Mouse (Mus musculus): ENCODE data around the gene Tubgcp5. TPM values are rescaled to one million over a fixed set of nuclear protein-coding genes. Genes with fewer than 3 reads are reported as not detected.
A peak's percentile ranks its signal among the peaks of the same experiment; 100 is the strongest.
"Not testable (repeated sequence)": the region's sequence is repeated elsewhere in the genome, so short reads cannot be mapped to it uniquely, and the experiment has no call there.

Gene Tubgcp5
- 26.9 and 30.4 TPM in 2 replicates for polyA plus RNA-seq (2012; rRNA removed)

- Histone ChIP-seq H3K27me3 (ENCODE audit: control insufficient read depth, insufficient read depth, low read length) (no peaks in the 10 kb centered on the region), H3K4me1 (ENCODE audit: control insufficient read depth, insufficient read depth, low read length) (peaks cover 7% of the 10 kb centered on the region; the same call in 1 of the 2 replicates), H3K4me3 (replicated peaks; ENCODE audit: insufficient read depth, low read depth, low read length) (peak within 1 kb of the TSS; percentile 72), H3K27ac (ENCODE audit: insufficient read depth, low read length) (no peak within 1 kb of the TSS)
- WGBS: under 1% methylated on average over 51 of the region's 51 CpGs
- peak; percentile 92 for TF ChIP-seq POLR2A (IDR thresholded peaks at IDR 0.05; ENCODE audit: borderline replicate concordance, insufficient read depth, low read length)
- TF ChIP-seq CTCF (IDR thresholded peaks at IDR 0.05; ENCODE audit: borderline replicate concordance, insufficient read depth, low read depth, low read length): no peak
- peak; percentile 95 to 97 for DNase-seq
Measured at GRCm38 (mm10) chr7:55793952-55794603, at the start of gene Tubgcp5. TSS of gene Tubgcp5 (plus strand) at chr7:55794154.

GRCm38 (mm10) chr7:55744566-55745220, 49.3 kb upstream of the Tubgcp5 start:
- peak; percentile 65 to 75 for DNase-seq
- no peak overlapping the region for H3K27ac ChIP-seq (ENCODE audit: insufficient read depth, low read length)
- H3K27me3 ChIP-seq (ENCODE audit: control insufficient read depth, insufficient read depth, low read length): no peaks in the 10 kb centered on the region
- 11% methylated on average over 10 of the region's 10 CpGs for WGBS
- TF ChIP-seq CTCF (IDR thresholded peaks at IDR 0.05; ENCODE audit: borderline replicate concordance, insufficient read depth, low read depth, low read length): no peak
- no peak for TF ChIP-seq POLR2A (IDR thresholded peaks at IDR 0.05; ENCODE audit: borderline replicate concordance, insufficient read depth, low read length)
- H3K4me3 ChIP-seq (replicated peaks; ENCODE audit: insufficient read depth, low read depth, low read length): no peak overlapping the region
- H3K4me1 ChIP-seq (ENCODE audit: control insufficient read depth, insufficient read depth, low read length): peaks cover 14% of the 10 kb centered on the region

GRCm38 (mm10) chr7:55750841-55751240, 43.1 kb upstream of the Tubgcp5 start:
- 75% methylated on average over 3 of the region's 3 CpGs for WGBS
- no peaks in the 10 kb centered on the region for H3K4me1 ChIP-seq (ENCODE audit: control insufficient read depth, insufficient read depth, low read length)
- H3K27me3 ChIP-seq (ENCODE audit: control insufficient read depth, insufficient read depth, low read length): no peaks in the 10 kb centered on the region
- no peak overlapping the region for H3K4me3 ChIP-seq (replicated peaks; ENCODE audit: insufficient read depth, low read depth, low read length)
- TF ChIP-seq POLR2A (IDR thresholded peaks at IDR 0.05; ENCODE audit: borderline replicate concordance, insufficient read depth, low read length) (no peak), CTCF (IDR thresholded peaks at IDR 0.05; ENCODE audit: borderline replicate concordance, insufficient read depth, low read depth, low read length) (no peak)
- no peak for DNase-seq
- H3K27ac ChIP-seq (ENCODE audit: insufficient read depth, low read length): no peak overlapping the region

- Histone ChIP-seq H3K27ac (ENCODE audit: insufficient read depth, low read length) (no peak overlapping the region), H3K4me3 (replicated peaks; ENCODE audit: insufficient read depth, low read depth, low read length) (no peak overlapping the region), H3K4me1 (ENCODE audit: control insufficient read depth, insufficient read depth, low read length) (no peaks in the 10 kb centered on the region), H3K27me3 (ENCODE audit: control insufficient read depth, insufficient read depth, low read length) (no peaks in the 10 kb centered on the region)
- no peak for DNase-seq
- WGBS: 62% methylated on average over 3 of the region's 3 CpGs
- TF ChIP-seq CTCF (IDR thresholded peaks at IDR 0.05; ENCODE audit: borderline replicate concordance, insufficient read depth, low read depth, low read length): no peak
Measured at GRCm38 (mm10) chr7:55759346-55759745, 34.6 kb upstream of the Tubgcp5 start.

- WGBS: 23% methylated on average over 3 of the region's 3 CpGs
- H3K4me1 ChIP-seq (ENCODE audit: control insufficient read depth, insufficient read depth, low read length): no peaks in the 10 kb centered on the region
- H3K4me3 ChIP-seq (replicated peaks; ENCODE audit: insufficient read depth, low read depth, low read length): no peak within 1 kb of the TSS
- DNase-seq: no peak
- H3K27ac ChIP-seq (ENCODE audit: insufficient read depth, low read length): no peak within 1 kb of the TSS
- H3K27me3 ChIP-seq (ENCODE audit: control insufficient read depth, insufficient read depth, low read length): no peaks in the 10 kb centered on the region
- no peak for TF ChIP-seq CTCF (IDR thresholded peaks at IDR 0.05; ENCODE audit: borderline replicate concordance, insufficient read depth, low read depth, low read length)
- TF ChIP-seq POLR2A (IDR thresholded peaks at IDR 0.05; ENCODE audit: borderline replicate concordance, insufficient read depth, low read length): no peak
Measured at GRCm38 (mm10) chr7:55767926-55768325, 26.0 kb upstream of the Tubgcp5 start, which contains the start of gene Siglech. TSS of gene Siglech (plus strand) at chr7:55768178.

- WGBS: 55% methylated on average over 4 of the region's 4 CpGs
- 0 out of 2 replicates have a peak, but pooled peaks cover 3% of the 10 kb centered on the region for H3K4me1 ChIP-seq (ENCODE audit: control insufficient read depth, insufficient read depth, low read length)
Measured at GRCm38 (mm10) chr7:55780011-55780410, 13.9 kb upstream of the Tubgcp5 start.

GRCm38 (mm10) chr7:55782493-55782892, 11.5 kb upstream of the Tubgcp5 start:
- 46% methylated on average over 3 of the region's 3 CpGs for WGBS
- 0 out of 2 replicates have a peak, but pooled peaks cover 3% of the 10 kb centered on the region for H3K4me1 ChIP-seq (ENCODE audit: control insufficient read depth, insufficient read depth, low read length)
- no peaks in the 10 kb centered on the region for H3K27me3 ChIP-seq (ENCODE audit: control insufficient read depth, insufficient read depth, low read length)
- no peak for TF ChIP-seq POLR2A (IDR thresholded peaks at IDR 0.05; ENCODE audit: borderline replicate concordance, insufficient read depth, low read length)
- TF ChIP-seq CTCF (IDR thresholded peaks at IDR 0.05; ENCODE audit: borderline replicate concordance, insufficient read depth, low read depth, low read length): no peak
- no peak for DNase-seq
- no peak overlapping the region for H3K4me3 ChIP-seq (replicated peaks; ENCODE audit: insufficient read depth, low read depth, low read length)
- no peak overlapping the region for H3K27ac ChIP-seq (ENCODE audit: insufficient read depth, low read length)

More at GRCm38 (mm10) chr7:55780011-55780410, 13.9 kb upstream of the Tubgcp5 start:
- TF ChIP-seq POLR2A (IDR thresholded peaks at IDR 0.05; ENCODE audit: borderline replicate concordance, insufficient read depth, low read length): no peak
- no peak for TF ChIP-seq CTCF (IDR thresholded peaks at IDR 0.05; ENCODE audit: borderline replicate concordance, insufficient read depth, low read depth, low read length)
- DNase-seq: no peak
- Histone ChIP-seq H3K4me3 (replicated peaks; ENCODE audit: insufficient read depth, low read depth, low read length) (no peak overlapping the region), H3K27me3 (ENCODE audit: control insufficient read depth, insufficient read depth, low read length) (no peaks in the 10 kb centered on the region), H3K27ac (ENCODE audit: insufficient read depth, low read length) (no peak overlapping the region)

- no peaks in the 10 kb centered on the region for H3K27me3 ChIP-seq (ENCODE audit: control insufficient read depth, insufficient read depth, low read length)
- no peak for DNase-seq
- H3K4me3 ChIP-seq (replicated peaks; ENCODE audit: insufficient read depth, low read depth, low read length): no peak overlapping the region
- H3K27ac ChIP-seq (ENCODE audit: insufficient read depth, low read length): no peak overlapping the region
- WGBS: 78% methylated on average over 3 of the region's 3 CpGs
- 0 out of 2 replicates have a peak, but pooled peaks cover 3% of the 10 kb centered on the region for H3K4me1 ChIP-seq (ENCODE audit: control insufficient read depth, insufficient read depth, low read length)
- no peak for TF ChIP-seq POLR2A (IDR thresholded peaks at IDR 0.05; ENCODE audit: borderline replicate concordance, insufficient read depth, low read length)
- TF ChIP-seq CTCF (IDR thresholded peaks at IDR 0.05; ENCODE audit: borderline replicate concordance, insufficient read depth, low read depth, low read length): no peak
Measured at GRCm38 (mm10) chr7:55784580-55784979, 9.4 kb upstream of the Tubgcp5 start.

GRCm38 (mm10) chr7:55790586-55790985, 3.4 kb upstream of the Tubgcp5 start:
- not testable (repeated sequence) for H3K4me3 ChIP-seq (replicated peaks; ENCODE audit: insufficient read depth, low read depth, low read length); H3K27ac ChIP-seq (ENCODE audit: insufficient read depth, low read length); H3K4me1 ChIP-seq (ENCODE audit: control insufficient read depth, insufficient read depth, low read length); DNase-seq; H3K27me3 ChIP-seq (ENCODE audit: control insufficient read depth, insufficient read depth, low read length)
- WGBS: 87% methylated on average over 5 of the region's 5 CpGs

Measured in cerebellum, adult 2 months (tissue).